Mouse (Mus musculus) stomach, postnatal 0 days (tissue): ENCODE results near the gene Eif4e.

Experiments used
- CTCF ChIP-seq: IDR thresholded peaks from 2 replicates; pipeline ENCODE4 v1.5.1; 2016; ENCODE audit warnings: antibody characterized with exemption, low read depth, mild to moderate bottlenecking, moderate library complexity
- EP300 ChIP-seq: optimal IDR thresholded peaks from 2 replicates; pipeline ENCODE3; 2016; ENCODE audit warnings: antibody characterized with exemption

- no peak for TF ChIP-seq CTCF
- TF ChIP-seq EP300, result no peak
Observed at GRCm38 (mm10) chr3:138532764-138533163, 6.8 kb downstream of the Eif4e start.
